Mouse (Mus musculus) left cerebral cortex, postnatal 10 days (tissue): ENCODE data around the gene Rmi2. TPM values are rescaled to one million over a fixed set of nuclear protein-coding genes. Genes with fewer than 3 reads are reported as not detected.

Experiments
- DNase-seq, 2 experiments: peaks; one replicate each; pipeline ENCODE4 v3.0.0; 2021 to 2022; ENCODE audit warnings: low spot score in 2 of 2, mixed read lengths in 1 of 2; ENCODE audit errors: extremely low spot score in 1 of 2
- intact Hi-C: fragments of 180-260 bp; cut with DNase I; formaldehyde crosslinking; loops from one replicate; pipeline ENCODE4 v1.15.1; 2025
- total RNA-seq, 2 experiments: library from RNA; stranded (reverse); gene quantifications; 2 replicates each; pipeline ENCODE4 v1.2.3; 2021

The Rmi2 gene
- total RNA-seq, 2 experiments from 2014 or later = 0.19 to 0.51 TPM

GRCm38 (mm10) chr16:10895906-10896305 is 61.0 kb downstream of the Rmi2 start:
- no peak for DNase-seq
- intact Hi-C loops = no loop called here

GRCm38 (mm10) chr16:10897372-10897771 is 62.5 kb downstream of the Rmi2 start:
- DNase-seq = no peak
- intact Hi-C loops = no loop called here

- DNase-seq = no peak
- intact Hi-C loops = no loop called here
Measured at GRCm38 (mm10) chr16:10900736-10901135, 65.9 kb downstream of the Rmi2 start.

- intact Hi-C loops = no loop called here
- DNase-seq = no peak
Measured at GRCm38 (mm10) chr16:10901956-10902355, 67.1 kb downstream of the Rmi2 start.

GRCm38 (mm10) chr16:10902849-10903248 is 68.0 kb downstream of the Rmi2 start:
- intact Hi-C loops = no loop called here

GRCm38 (mm10) chr16:10905661-10906113 is 70.8 kb downstream of the Rmi2 start:
- intact Hi-C loops = no loop called here
- DNase-seq = no peak

More at GRCm38 (mm10) chr16:10902849-10903248, 68.0 kb downstream of the Rmi2 start:
- no peak for DNase-seq

GRCm38 (mm10) chr16:10910541-10910940 is 75.7 kb downstream of the Rmi2 start:
- intact Hi-C loops = no loop called here
- DNase-seq = no peak

- intact Hi-C loops = no loop called here
- no peak for DNase-seq
Measured at GRCm38 (mm10) chr16:10911061-10911460, 76.2 kb downstream of the Rmi2 start.

- no peak for DNase-seq
- intact Hi-C loops = no loop called here
Measured at GRCm38 (mm10) chr16:10915066-10915465, 80.2 kb downstream of the Rmi2 start.

- intact Hi-C loops = no loop called here
- DNase-seq = no peak
Measured at GRCm38 (mm10) chr16:10916271-10916670, 81.4 kb downstream of the Rmi2 start.

GRCm38 (mm10) chr16:10919856-10920255 is 85.0 kb downstream of the Rmi2 start:
- DNase-seq = no peak
- intact Hi-C loops = no loop called here

- no peak for DNase-seq
- intact Hi-C loops = no loop called here
Measured at GRCm38 (mm10) chr16:10923561-10923960, 88.7 kb downstream of the Rmi2 start.

- intact Hi-C loops = no loop called here
- DNase-seq = peak; percentile 11 to 88
Measured at GRCm38 (mm10) chr16:10925591-10926180, 90.8 kb downstream of the Rmi2 start.

- intact Hi-C loops = no loop called here
- no peak for DNase-seq
Measured at GRCm38 (mm10) chr16:10927026-10927425, 92.2 kb downstream of the Rmi2 start.

GRCm38 (mm10) chr16:10933372-10933771 is 98.5 kb downstream of the Rmi2 start:
- DNase-seq = no peak
- intact Hi-C loops = no loop called here

GRCm38 (mm10) chr16:10934047-10934446 is 99.2 kb downstream of the Rmi2 start:
- DNase-seq = no peak
- intact Hi-C loops = no loop called here

GRCm38 (mm10) chr16:10936700-10937319 is 102.0 kb downstream of the Rmi2 start:
- intact Hi-C loops = no loop called here
- no peak for DNase-seq

- intact Hi-C loops = no loop called here
- DNase-seq = no peak
Measured at GRCm38 (mm10) chr16:10937497-10937896, 102.6 kb downstream of the Rmi2 start.

- DNase-seq = no peak
- intact Hi-C loops = no loop called here
Measured at GRCm38 (mm10) chr16:10939932-10940331, 105.1 kb downstream of the Rmi2 start.

GRCm38 (mm10) chr16:10940661-10941060 is 105.8 kb downstream of the Rmi2 start:
- intact Hi-C loops = no loop called here
- DNase-seq = no peak
